Mouse (Mus musculus): ENCODE results near the gene Stk31. TPM values are rescaled to one million over a fixed set of nuclear protein-coding genes. Genes with fewer than 3 reads are reported as not detected.
"Not testable (repeated sequence)": the region's sequence is repeated elsewhere in the genome, so short reads cannot be mapped to it uniquely, and the experiment has no call there.

The Stk31 gene
- total RNA-seq, 2 experiments from 2014 or later, result 1.5 to 1.7 TPM

DNA sequence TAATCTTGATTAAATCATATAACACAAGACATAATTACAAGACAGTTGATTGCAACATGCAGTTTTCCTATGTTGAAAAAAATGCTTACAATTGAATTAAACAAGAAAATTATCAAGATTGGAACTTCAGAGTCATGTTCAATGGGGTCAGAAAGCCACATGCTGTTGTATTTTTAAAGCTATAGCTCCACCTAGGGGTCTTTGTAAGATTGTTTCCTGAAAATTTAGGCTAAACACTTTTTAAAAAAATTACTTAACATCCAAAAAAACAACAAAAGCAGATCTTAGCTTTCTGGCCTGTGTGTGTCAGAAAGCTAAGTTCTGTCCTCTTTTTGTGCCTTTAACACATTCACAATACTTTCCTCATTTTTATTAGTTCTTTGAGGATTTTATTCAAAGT is 3.0 kb downstream of the Stk31 start:
- TF ChIP-seq CTCF (IDR thresholded peaks at IDR 0.05), result peak; percentile 71
- no peak for DNase-seq (ENCODE audit: extremely low spot score in 1 of 2, low spot score in 2 of 2)
- H3K27ac ChIP-seq, result no peak overlapping the region
- H3K4me3 ChIP-seq, result no peak overlapping the region
- intact Hi-C loops (cut with DNase I), result loop anchor here (1.0 to 5.0 kb wide), 4 partner anchors 129 to 392 kb away; no protein-coding TSS in a partner anchor

DNA sequence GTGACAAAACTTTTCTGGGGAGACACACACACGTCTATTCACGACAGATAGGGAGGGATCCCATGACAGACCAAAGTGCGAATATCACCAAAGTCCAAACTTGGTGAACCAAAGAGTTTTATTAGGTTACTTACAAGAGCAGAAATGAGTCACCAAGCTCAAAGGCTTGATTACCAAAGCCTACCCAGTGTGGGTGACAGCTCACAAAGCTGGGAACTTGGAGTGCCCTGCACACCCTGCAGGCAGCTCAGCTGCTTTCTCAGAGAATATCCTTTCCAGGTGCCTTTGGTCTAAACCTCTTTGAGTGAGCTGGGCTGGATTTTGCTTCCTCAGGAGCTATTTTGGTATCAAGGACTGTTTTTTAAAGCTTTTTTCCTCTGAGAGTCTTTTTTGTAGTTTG is 15.4 kb downstream of the Stk31 start:
- no peak for DNase-seq (ENCODE audit: extremely low spot score in 1 of 2, low spot score in 2 of 2)
- no peak for TF ChIP-seq CTCF (IDR thresholded peaks at IDR 0.05)
- Histone ChIP-seq H3K27ac (no peak overlapping the region), H3K4me3 (no peak overlapping the region)
- intact Hi-C loops (cut with DNase I), result no loop called here

GRCm38 (mm10) chr6:49412967-49413366 is 17.6 kb downstream of the Stk31 start:
- intact Hi-C loops (cut with DNase I); H3K27ac ChIP-seq: not testable (repeated sequence)

DNA sequence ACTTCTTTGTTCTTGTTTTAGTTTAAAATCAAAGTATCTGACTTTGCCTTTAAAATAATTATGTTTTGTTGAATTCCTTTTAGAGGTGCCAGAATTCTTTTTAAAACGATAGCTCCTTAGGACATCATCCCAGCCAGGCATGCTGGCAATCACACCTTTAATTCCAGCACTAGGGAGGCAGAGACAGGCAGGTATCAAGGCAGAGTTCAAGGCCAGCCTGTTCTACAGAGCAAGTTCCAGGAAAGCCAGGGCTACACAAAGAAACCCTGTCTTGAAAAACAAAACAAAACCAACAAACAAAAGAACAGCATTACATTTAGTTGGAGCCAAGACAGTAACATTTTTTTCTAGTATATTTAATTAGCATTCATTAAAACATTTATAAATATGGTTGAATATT is 20.6 kb downstream of the Stk31 start:
- DNase-seq (ENCODE audit: extremely low spot score in 1 of 2, low spot score in 2 of 2), result no peak
- intact Hi-C loops (cut with DNase I), result no loop called here
- Histone ChIP-seq H3K27ac (no peak overlapping the region), H3K4me3 (no peak overlapping the region)
- no peak for TF ChIP-seq CTCF (IDR thresholded peaks at IDR 0.05)

More at GRCm38 (mm10) chr6:49412967-49413366, 17.6 kb downstream of the Stk31 start:
- not testable (repeated sequence) for DNase-seq (ENCODE audit: extremely low spot score in 1 of 2, low spot score in 2 of 2); H3K4me3 ChIP-seq

- DNase-seq (ENCODE audit: extremely low spot score in 1 of 2, low spot score in 2 of 2), result no peak
- Histone ChIP-seq H3K27ac (no peak overlapping the region), H3K4me3 (no peak overlapping the region)
- intact Hi-C loops (cut with DNase I), result no loop called here
- TF ChIP-seq CTCF (IDR thresholded peaks at IDR 0.05), result no peak
These were observed 41.9 kb downstream of the Stk31 start for GRCm38 (mm10) chr6:49437306-49437705.

- intact Hi-C loops (cut with DNase I), result no loop called here
- no peak for TF ChIP-seq CTCF (IDR thresholded peaks at IDR 0.05)
- no peak overlapping the region for H3K27ac ChIP-seq
- no peak for DNase-seq (ENCODE audit: extremely low spot score in 1 of 2, low spot score in 2 of 2)
- H3K4me3 ChIP-seq, result no peak overlapping the region
These were observed 62.7 kb downstream of the Stk31 start for GRCm38 (mm10) chr6:49458112-49458511.

DNA sequence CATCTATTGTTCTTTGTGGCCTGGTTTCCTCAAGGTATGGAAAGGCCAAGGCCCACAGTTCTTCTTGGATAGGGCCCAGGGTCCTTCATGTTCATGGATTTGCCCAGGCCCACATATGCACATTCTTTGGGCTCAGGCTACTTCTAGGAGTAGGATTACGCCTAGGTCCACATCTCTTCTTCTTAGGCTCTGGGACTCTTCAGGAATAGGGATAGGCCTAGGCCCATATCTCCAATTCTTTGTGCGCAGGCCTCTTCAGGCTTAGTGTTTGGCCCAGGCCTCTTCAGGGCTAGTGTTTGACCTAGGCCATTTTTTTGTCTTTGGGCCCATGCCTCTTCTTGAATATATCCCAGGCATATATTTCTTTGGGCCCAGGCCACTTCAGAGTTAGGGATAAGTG is 87.8 kb downstream of the Stk31 start:
- DNase-seq (ENCODE audit: extremely low spot score in 1 of 2, low spot score in 2 of 2), result no peak
- intact Hi-C loops (cut with DNase I), result no loop called here
- Histone ChIP-seq H3K4me3 (no peak overlapping the region), H3K27ac (no peak overlapping the region)
- no peak for TF ChIP-seq CTCF (IDR thresholded peaks at IDR 0.05)

DNA sequence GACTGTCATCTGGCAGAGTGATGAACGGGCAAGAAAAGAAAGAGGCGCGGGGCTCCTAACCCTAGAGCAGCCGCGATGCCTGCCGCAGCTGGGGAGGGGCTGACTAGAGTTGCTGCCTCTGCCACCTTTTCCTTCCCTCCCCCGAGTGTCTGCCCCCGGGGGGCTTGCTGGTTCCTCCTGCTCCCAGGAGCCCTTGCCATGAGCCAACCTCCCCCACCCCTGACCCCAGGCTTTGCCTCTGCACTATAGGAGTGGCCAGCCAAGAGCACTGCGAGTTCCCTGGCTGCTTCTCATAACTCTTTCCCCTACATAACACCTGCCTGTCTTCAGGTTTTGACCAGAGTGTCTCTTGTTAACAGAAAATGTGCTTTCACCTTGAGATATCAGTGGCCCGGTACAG is 96.1 kb downstream of the Stk31 start:
- TF ChIP-seq CTCF (IDR thresholded peaks at IDR 0.05), result no peak
- no peak overlapping the region for H3K4me3 ChIP-seq
- intact Hi-C loops (cut with DNase I), result no loop called here
- DNase-seq (ENCODE audit: extremely low spot score in 1 of 2, low spot score in 2 of 2), result no peak
- no peak overlapping the region for H3K27ac ChIP-seq

GRCm38 (mm10) chr6:49519053-49519452 is 123.6 kb downstream of the Stk31 start:
- DNase-seq (ENCODE audit: extremely low spot score in 1 of 2, low spot score in 2 of 2), result peak; percentile 74 to 76

More at GRCm38 (mm10) chr6:49519053-49519452, 123.6 kb downstream of the Stk31 start:
- TF ChIP-seq CTCF (IDR thresholded peaks at IDR 0.05), result peak; percentile 81
- no peak overlapping the region for H3K27ac ChIP-seq
- intact Hi-C loops (cut with DNase I), result loop anchor here (1.0 to 5.0 kb wide), 5 partner anchors 232 to 1026 kb away; no protein-coding TSS in a partner anchor
- H3K4me3 ChIP-seq, result no peak overlapping the region

Other genes starting within 250 kb of the Stk31 start
- under 1 TPM in 1 of 2 experiments, not detected in 1; 0.35 TPM for gene Igf2bp3, start 180.6 kb upstream of the Stk31 start, total RNA-seq (2021)
- 10 to 100 TPM; 75.5 to 90.0 TPM for gene Tra2a, start 131.6 kb upstream of the Stk31 start, total RNA-seq (2021)
- 1 to 10 TPM; 7.9 to 9.0 TPM for gene Ccdc126, start 76.3 kb upstream of the Stk31 start, total RNA-seq (2021)
- gene Fam221a, start 27.9 kb upstream of the Stk31 start, total RNA-seq (2021), result 1 to 10 TPM; 1.2 to 1.4 TPM

Data from left cerebral cortex, adult 2 months (tissue).